Mouse (Mus musculus): ENCODE measurements around the gene Pi16. TPM values are rescaled to one million over a fixed set of nuclear protein-coding genes. Genes with fewer than 3 reads are reported as not detected.
A peak's percentile ranks its signal among the peaks of the same experiment; 100 is the strongest.
"Not testable (repeated sequence)": the region's sequence is repeated elsewhere in the genome, so short reads cannot be mapped to it uniquely, and the experiment has no call there.

The Pi16 gene
- 1 to 10 TPM; 1.6 to 1.9 TPM for total RNA-seq (2021)
- long read RNA-seq, experiment 1, result 0 reads
- long read RNA-seq, experiment 2, partial matches to known transcripts, result 2 of 2 reads
- long read RNA-seq, experiment 2, other reads (novel, unspliced or antisense), result 0 of 2 reads

- not testable (repeated sequence) for DNase-seq (ENCODE audit: low spot score in 2 of 2)
These were observed at the start of gene Pi16 for GRCm38 (mm10) chr17:29317380-29317779. Pi16 (plus strand) TSS chr17:29317680.

DNA sequence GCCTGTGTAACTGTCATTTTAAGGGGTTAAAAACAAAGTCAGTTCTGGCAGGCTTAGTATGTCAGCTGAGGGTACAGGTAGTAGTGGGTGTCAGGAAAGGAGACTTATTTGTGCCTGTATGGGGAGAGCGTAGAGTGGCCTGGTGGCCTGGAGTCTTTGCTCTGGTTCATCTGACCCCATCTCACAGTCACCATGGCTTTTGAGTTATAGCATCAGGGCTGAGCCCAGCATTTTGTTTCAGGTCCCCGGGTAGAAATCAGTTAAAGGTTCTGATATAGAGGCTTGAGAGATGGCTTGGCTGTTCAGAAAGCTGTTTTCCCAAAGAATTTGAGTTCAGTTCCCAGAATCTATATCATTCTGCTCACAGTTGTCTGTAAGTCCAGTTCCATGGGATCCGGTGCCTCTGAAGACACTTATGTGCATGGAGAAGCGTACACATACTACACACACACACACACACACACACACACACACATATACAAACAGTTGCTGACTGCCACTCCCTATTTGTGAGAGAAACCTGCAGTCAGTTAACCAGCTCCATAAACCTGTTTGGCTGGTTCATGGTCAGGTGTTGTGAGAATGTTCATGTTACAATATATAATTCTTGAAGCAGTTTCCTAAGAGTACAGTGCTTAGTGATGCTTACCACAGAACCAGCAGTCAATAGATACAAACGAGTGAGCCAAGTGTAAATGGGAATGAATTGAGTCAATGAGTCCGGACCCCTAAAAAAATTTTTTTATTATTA, 49.4 kb upstream of the Pi16 start:
- DNase-seq (ENCODE audit: low spot score in 2 of 2), result no peak

DNA sequence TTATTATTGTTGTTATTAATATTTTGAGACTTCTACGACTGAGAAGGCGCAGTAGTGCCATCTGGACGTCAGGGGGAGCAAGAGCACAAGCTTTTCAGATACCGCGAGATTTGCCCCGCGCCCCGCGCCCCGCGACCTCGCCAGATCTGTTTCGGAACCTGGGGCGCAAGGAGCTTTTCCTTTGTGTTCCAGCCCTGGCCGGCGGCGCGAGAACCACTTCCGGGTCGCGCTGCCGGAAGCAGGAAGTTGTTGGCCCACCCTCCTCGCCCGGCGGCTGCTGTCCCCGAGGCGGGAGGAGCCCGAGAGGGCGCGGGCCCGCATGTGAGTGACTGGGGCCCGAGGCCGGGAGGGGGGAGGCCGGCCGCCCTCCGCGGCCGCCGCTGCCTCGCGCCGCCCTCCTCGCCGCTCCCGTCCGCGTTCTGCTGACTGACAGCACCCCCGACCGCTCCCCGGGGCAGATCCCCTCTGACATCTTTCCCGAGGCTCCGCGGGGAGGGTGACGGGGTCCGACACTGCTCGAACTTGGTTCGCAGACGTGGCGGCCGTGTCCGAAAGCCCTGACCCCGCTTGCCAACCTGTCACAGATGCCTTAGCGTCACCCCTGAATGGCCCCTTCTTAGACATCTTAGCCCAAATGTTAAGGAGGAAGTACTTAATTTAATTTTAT, 48.7 kb upstream of the Pi16 start, which contains the start of gene BC004004:
TSS of gene BC004004 (plus strand) at position 107 of the 667 bp plus-strand sequence.
- DNase-seq (ENCODE audit: low spot score in 2 of 2), result peak; percentile 94 to 97

DNA sequence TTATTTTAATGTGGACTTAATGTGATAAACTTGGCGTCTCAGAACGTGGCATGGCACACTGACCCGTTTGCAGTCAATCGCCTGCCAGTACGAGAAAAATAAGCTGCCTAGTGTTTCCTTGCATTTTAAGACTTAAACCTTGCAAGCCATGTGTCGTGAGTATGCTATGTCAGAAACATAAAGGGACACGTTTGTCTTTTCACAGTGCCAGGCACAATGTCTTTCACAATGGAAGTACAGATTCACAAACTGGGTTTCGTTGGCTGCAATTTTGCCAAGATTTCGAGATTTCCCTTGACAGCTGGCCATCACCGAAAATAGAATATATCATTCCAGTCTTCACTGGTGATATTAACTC, 48.2 kb upstream of the Pi16 start:
- DNase-seq (ENCODE audit: low spot score in 2 of 2), result no peak

GRCm38 (mm10) chr17:29270148-29270698, 47.3 kb upstream of the Pi16 start:
- DNase-seq (ENCODE audit: low spot score in 2 of 2), result no peak

DNA sequence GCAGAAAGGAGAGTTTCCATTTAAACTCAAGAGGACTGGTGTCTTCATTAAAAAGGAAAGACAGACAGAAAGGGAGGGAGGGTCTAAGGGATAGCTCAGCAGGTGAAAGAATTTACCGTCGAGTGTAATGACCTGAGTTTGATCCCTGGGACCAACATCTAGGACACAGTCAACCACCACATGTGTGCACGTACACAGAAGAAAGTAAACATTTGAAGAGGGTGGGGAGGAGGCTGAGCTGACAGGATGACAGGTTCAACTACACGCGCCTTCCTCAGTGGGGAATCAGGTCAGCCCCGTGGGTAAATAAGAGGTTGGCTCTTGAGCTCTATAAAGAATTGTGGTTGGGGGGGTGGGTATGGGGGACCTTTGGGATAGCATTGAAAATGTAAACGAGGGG, 44.3 kb upstream of the Pi16 start:
- DNase-seq (ENCODE audit: low spot score in 2 of 2), result no peak

- no peak for DNase-seq (ENCODE audit: low spot score in 2 of 2)
These were observed 43.6 kb upstream of the Pi16 start for GRCm38 (mm10) chr17:29273889-29274288.

- DNase-seq (ENCODE audit: low spot score in 2 of 2), result no peak
These were observed 37.1 kb upstream of the Pi16 start for GRCm38 (mm10) chr17:29280422-29280821.

GRCm38 (mm10) chr17:29281541-29281940, 35.9 kb upstream of the Pi16 start:
- no peak for DNase-seq (ENCODE audit: low spot score in 2 of 2)

GRCm38 (mm10) chr17:29282216-29282952, 35.1 kb upstream of the Pi16 start:
- DNase-seq (ENCODE audit: low spot score in 2 of 2), result peak in 1 of 2 experiments; percentile 42

GRCm38 (mm10) chr17:29291793-29292192, 25.7 kb upstream of the Pi16 start:
- no peak for DNase-seq (ENCODE audit: low spot score in 2 of 2)

DNA sequence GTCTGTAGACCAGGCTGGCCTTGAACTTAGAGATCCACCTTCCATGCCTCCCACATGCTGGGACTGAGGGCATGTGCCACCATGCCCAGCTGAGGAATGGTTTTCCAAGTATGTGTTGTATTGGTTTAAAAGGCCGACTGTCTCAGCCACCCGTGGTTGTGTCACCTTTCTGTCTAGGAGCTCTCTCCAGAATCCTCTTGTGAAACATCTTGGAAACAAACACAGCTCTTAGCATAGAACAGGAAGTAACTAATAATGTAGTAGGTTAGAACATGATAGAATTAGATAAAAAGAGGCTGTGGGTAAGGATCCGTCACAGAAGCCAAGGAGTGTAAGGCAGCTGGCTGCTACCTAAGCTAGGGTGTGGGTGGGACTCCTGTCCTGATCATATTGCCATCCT, 24.5 kb upstream of the Pi16 start:
- no peak for DNase-seq (ENCODE audit: low spot score in 2 of 2)

DNA sequence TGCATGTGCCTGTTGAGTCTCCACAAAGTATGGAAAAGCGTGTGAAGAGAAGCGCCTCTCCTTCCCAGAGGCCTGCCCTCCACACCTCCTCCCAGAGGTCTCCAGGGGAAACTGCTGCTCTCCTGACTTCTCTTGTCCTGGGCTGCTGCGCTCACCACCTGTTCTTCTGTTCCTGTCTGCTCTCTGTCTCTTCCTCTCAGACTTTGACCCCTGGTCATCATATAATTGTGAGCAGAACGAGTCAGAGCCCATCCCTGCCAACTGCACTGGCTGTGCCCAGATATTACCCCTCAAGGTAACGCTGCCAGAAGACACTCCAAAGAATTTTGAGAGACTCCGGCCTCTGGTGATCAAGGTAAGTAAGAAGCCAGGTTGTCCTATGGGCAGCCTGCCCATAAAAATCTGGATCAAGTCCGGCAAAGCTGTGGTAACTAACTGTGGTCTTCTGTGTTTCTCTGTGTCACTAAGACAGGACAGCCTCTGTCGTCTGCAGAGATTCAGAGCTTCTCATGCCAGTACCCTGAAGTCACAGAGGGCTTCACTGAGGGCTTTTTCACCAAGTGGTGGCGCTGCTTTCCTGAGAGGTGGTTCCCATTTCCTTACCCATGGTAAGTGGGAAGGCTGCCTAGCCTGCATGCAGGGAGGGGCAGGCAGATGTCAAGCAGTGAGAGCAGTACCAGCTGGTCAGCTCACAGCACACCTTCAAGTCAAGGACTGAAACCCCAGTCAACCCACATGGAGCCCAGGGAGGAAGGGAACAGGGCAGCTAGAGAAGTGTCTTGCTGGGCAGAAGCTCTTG, 23.5 kb upstream of the Pi16 start:
- no peak for DNase-seq (ENCODE audit: low spot score in 2 of 2)

DNA sequence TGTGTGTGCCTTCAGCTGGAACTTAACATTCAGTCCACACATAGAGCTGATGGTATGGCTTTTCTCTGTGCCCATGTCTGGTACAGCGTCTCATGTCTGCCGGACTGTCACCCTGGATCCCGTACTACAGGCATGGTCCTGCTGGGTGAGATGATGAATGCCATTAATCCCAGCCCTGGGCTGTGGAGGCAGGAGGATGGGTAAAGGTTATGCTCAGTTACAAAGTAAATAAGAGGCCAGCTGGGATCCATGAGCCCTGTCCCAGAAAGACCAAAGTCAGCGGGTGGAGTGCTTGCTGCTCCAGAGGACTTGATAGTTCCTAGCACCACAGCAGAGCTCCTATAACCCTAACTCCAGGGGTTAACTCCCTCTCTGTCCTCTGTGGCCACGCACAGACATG, 21.6 kb upstream of the Pi16 start:
- no peak for DNase-seq (ENCODE audit: low spot score in 2 of 2)

DNA sequence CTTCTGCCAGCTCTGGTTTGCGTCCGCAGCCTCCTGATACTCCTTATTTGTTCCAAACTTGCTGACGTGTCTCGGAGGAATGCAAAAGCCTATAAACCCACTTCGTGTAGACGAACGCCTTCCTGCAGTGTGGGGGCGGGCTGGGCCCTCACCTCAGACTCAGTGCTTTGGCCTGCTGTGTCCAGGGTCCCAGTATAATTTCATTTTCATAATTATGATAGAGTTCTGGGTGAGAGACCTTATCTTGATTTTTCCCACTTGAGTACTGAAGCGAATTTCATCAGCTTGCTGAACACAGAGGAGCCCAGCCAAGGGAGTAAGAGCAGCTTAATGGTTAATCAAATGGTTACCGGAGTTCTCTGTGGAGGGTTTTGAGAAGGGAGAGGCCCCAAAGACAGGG, 20.2 kb upstream of the Pi16 start:
- no peak for DNase-seq (ENCODE audit: low spot score in 2 of 2)

DNA sequence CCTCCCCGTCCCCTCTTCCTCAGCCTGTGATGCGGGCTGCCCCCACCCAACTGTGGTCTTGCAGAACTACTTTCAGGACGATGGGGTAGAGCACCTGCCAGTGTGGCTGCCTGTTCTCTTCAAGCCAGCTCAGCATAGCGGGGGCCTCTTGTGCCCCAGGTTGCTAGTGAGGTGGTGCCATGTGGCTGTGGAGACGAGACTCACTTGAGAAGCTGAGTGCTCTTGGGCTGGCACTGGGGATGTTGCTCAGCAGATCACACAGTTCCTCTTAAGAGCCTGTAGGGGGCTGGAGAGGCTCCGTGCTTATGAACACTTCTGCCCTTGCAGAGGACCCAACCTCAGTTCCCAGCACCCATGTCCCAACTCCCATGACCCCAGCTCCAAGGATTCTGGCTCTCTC, 19.7 kb upstream of the Pi16 start:
- no peak for DNase-seq (ENCODE audit: low spot score in 2 of 2)

DNA sequence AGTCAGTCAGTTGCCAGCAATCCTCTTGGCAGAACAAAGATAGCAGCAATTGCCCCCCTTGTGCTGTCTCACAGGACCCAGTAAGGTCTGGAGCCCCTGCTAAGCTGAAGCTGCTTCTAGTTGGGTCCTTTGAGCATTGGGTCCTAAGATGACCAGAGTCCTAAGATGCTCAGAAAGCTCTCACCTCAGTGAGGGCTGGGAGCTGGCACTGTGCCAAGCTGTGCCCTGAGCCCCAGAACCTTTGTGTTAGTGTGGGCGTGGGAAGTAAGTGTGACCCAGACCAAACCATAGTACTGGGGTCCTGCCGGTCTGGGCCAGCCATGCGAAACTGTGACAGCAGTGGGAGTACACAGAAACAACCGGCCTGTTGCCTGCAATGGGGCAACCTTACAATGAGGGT, 18.2 kb upstream of the Pi16 start:
- DNase-seq (ENCODE audit: low spot score in 2 of 2), result no peak

GRCm38 (mm10) chr17:29300926-29301325, 16.6 kb upstream of the Pi16 start:
- no peak for DNase-seq (ENCODE audit: low spot score in 2 of 2)

DNA sequence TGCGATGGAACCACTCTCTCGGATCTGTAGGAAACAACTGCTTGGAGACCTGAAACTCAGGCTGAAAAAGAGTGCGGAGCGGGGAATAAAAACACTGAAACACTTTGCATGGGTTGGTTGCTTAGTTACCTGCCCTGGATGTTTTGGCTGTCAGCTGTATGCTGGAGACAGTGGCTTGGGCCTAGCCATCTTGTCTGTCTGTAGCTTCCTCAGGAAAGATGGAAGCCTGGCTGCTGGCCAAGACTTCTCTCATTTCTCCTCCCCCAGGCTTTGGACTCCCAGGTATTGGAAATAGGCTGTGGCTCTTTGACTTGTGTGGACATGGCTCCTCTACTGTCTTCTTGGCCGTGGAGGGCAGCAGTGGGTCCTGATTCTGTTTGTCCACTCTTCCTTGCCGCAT, 16.1 kb upstream of the Pi16 start:
- DNase-seq (ENCODE audit: low spot score in 2 of 2), result no peak

GRCm38 (mm10) chr17:29302149-29302548, 15.3 kb upstream of the Pi16 start:
- DNase-seq (ENCODE audit: low spot score in 2 of 2), result no peak

DNA sequence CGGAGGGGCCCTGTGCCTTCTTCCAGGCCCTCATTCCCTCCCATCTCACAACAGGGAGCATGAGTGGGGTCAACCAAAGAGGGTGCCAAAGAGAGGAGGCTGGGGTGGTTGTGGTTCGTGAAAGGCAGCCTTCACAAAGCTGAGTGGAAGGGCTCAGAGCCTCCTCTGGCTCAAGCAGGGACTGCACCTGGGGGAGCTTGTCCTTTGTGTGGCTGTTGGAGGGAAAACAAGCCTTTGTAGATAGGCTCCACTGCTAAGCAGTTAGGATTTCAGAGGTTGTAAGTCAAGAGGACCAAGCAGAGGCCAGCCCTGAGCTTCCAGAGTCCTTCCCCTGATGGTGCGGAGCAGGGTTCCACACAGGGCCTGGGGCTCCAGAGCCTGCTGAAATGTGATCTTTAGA, 14.4 kb upstream of the Pi16 start:
- DNase-seq (ENCODE audit: low spot score in 2 of 2), result no peak

Data from layer of hippocampus, postnatal 14 days (tissue).